Mouse (Mus musculus) MEL (cell line): ENCODE data around the gene Tspan13. TPM values are rescaled to one million over a fixed set of nuclear protein-coding genes. Genes with fewer than 3 reads are reported as not detected.
A peak's percentile ranks its signal among the peaks of the same experiment; 100 is the strongest.

ENCODE experiments used
- DNase-seq: peaks from one replicate; pipeline ENCODE4 v3.0.0; 2011; ENCODE audit warnings: low read depth, low spot score
- H3K27ac ChIP-seq: 2 replicates; pipeline ENCODE4 v1.5.1; 2012; ENCODE audit warnings: low read depth, mild to moderate bottlenecking, control low read depth, low read length, moderate library complexity; ENCODE audit not compliant: control insufficient read depth
- H3K27me3 ChIP-seq, 2 experiments: fragments of 150-350 bp in 1 of 2; sonication (generic) in 1 of 2; 2 replicates each; pipeline ENCODE4 v1.6.1; 2012; ENCODE audit warnings: low read length in 2 of 2, mild to moderate bottlenecking in 2 of 2, improper control_type of control experiment in 1 of 2, moderate library complexity in 1 of 2; ENCODE audit not compliant: insufficient read depth in 2 of 2, control insufficient read depth in 1 of 2
- H3K36me3 ChIP-seq, 2 experiments: 2 replicates each; pipeline ENCODE4 v1.6.1; 2012 to 2014; ENCODE audit warnings: low read length in 2 of 2, improper control_type of control experiment in 1 of 2, inconsistent platforms in 1 of 2, mild to moderate bottlenecking in 1 of 2; ENCODE audit not compliant: insufficient read depth in 2 of 2, control insufficient read depth in 1 of 2
- H3K4me1 ChIP-seq, 2 experiments: fragments of 150-350 bp in 1 of 2; sonication (generic) in 1 of 2; 2 replicates each; pipeline ENCODE4 v1.6.1; 2012; ENCODE audit warnings: low read length in 2 of 2, improper control_type of control experiment in 1 of 2, mild to moderate bottlenecking in 1 of 2; ENCODE audit not compliant: insufficient read depth in 2 of 2, control insufficient read depth in 1 of 2
- H3K4me3 ChIP-seq, 2 experiments: fragments of 150-350 bp in 1 of 2; sonication (generic) in 1 of 2; 2 replicates each; pipeline ENCODE4 v1.5.1; 2012; ENCODE audit warnings: low read depth in 2 of 2, low read length in 2 of 2, mild to moderate bottlenecking in 2 of 2, moderate library complexity in 2 of 2, control low read depth in 1 of 2, improper control_type of control experiment in 1 of 2; ENCODE audit not compliant: control insufficient read depth in 1 of 2, insufficient read depth in 1 of 2
- H3K79me2 ChIP-seq: 2 replicates; pipeline ENCODE4 v1.6.1; 2012; ENCODE audit warnings: mild to moderate bottlenecking, low read length, moderate library complexity; ENCODE audit not compliant: control insufficient read depth, poor library complexity, insufficient read depth
- H3K9ac ChIP-seq: 2 replicates; pipeline ENCODE4 v1.6.1; 2012; ENCODE audit warnings: low read depth, mild to moderate bottlenecking, control low read depth, low read length, moderate library complexity; ENCODE audit not compliant: control insufficient read depth, poor library complexity, severe bottlenecking
- H3K9me3 ChIP-seq: fragments of 150-350 bp; sonication (generic); replicated peaks from 2 replicates; pipeline ENCODE4 v1.6.1; 2012; ENCODE audit warnings: mild to moderate bottlenecking, low read length, improper control_type of control experiment, moderate library complexity; ENCODE audit not compliant: insufficient read depth
- CHD1 ChIP-seq: IDR thresholded peaks from 2 replicates; pipeline ENCODE4 v1.6.1; 2012; ENCODE audit warnings: low read depth, mild to moderate bottlenecking, inconsistent platforms, low read length, improper control_type of control experiment
- CHD2 ChIP-seq: IDR thresholded peaks from 2 replicates; pipeline ENCODE4 v1.6.1; 2011; ENCODE audit warnings: low read length, improper control_type of control experiment
- E2F4 ChIP-seq: IDR thresholded peaks from 2 replicates; pipeline ENCODE4 v1.6.1; 2011; ENCODE audit warnings: low read depth, low read length, improper control_type of control experiment, borderline replicate concordance
- ELF1 ChIP-seq: IDR thresholded peaks from 2 replicates; pipeline ENCODE4 v1.6.1; 2014; ENCODE audit warnings: low read depth, mild to moderate bottlenecking, inconsistent platforms, low read length, improper control_type of control experiment, moderate library complexity
- EP300 ChIP-seq, 2 experiments: IDR thresholded peaks; 2 replicates each; pipeline ENCODE4 v1.6.1; 2011; ENCODE audit warnings: improper control_type of control experiment in 2 of 2, low read length in 2 of 2, low read depth in 1 of 2, mild to moderate bottlenecking in 1 of 2
- ETS1 ChIP-seq: IDR thresholded peaks from 2 replicates; pipeline ENCODE4 v1.6.1; 2012; ENCODE audit warnings: low read depth, mild to moderate bottlenecking, inconsistent platforms, low read length, improper control_type of control experiment, moderate library complexity
- GATA1 ChIP-seq: IDR thresholded peaks from 2 replicates; pipeline ENCODE4 v1.6.1; 2011; ENCODE audit warnings: low read depth, low read length, improper control_type of control experiment
- KAT2A ChIP-seq: conservative IDR thresholded peaks from 2 replicates; pipeline ENCODE4 v1.6.1; 2012; ENCODE audit warnings: low read depth, low read length, improper control_type of control experiment, inconsistent platforms
- MAFK ChIP-seq: IDR thresholded peaks from 2 replicates; pipeline ENCODE4 v1.6.1; 2011; ENCODE audit warnings: low read depth, mild to moderate bottlenecking, low read length, improper control_type of control experiment, borderline replicate concordance
- MAX ChIP-seq: IDR thresholded peaks from 2 replicates; pipeline ENCODE4 v1.6.1; 2011; ENCODE audit warnings: low read length, improper control_type of control experiment
- MAZ ChIP-seq: IDR thresholded peaks from 2 replicates; pipeline ENCODE4 v1.6.1; 2012; ENCODE audit warnings: low read depth, mild to moderate bottlenecking, inconsistent platforms, low read length, improper control_type of control experiment
- MXI1 ChIP-seq: IDR thresholded peaks from 2 replicates; pipeline ENCODE4 v1.6.1; 2011; ENCODE audit warnings: mild to moderate bottlenecking, low read depth, low read length, improper control_type of control experiment
- MYB ChIP-seq: IDR thresholded peaks from 2 replicates; pipeline ENCODE4 v1.6.1; 2011; ENCODE audit warnings: mild to moderate bottlenecking, low read depth, low read length, improper control_type of control experiment
- MYC ChIP-seq: IDR thresholded peaks from 2 replicates; pipeline ENCODE4 v1.6.1; 2011; ENCODE audit warnings: low read depth, mild to moderate bottlenecking, low read length, improper control_type of control experiment, moderate library complexity
- NELFE ChIP-seq: IDR thresholded peaks from 2 replicates; pipeline ENCODE4 v1.6.1; 2011; ENCODE audit warnings: low read depth, low read length, improper control_type of control experiment
- POLR2A ChIP-seq, 2 experiments: IDR thresholded peaks; 2 replicates each; pipeline ENCODE4 v1.6.1; 2011 to 2012; ENCODE audit warnings: low read length in 2 of 2, mild to moderate bottlenecking in 2 of 2, control low read depth in 1 of 2, improper control_type of control experiment in 1 of 2, low read depth in 1 of 2, moderate library complexity in 1 of 2; ENCODE audit not compliant: control insufficient read depth in 1 of 2, insufficient read depth in 1 of 2, poor library complexity in 1 of 2
- POLR2AphosphoS2 ChIP-seq: IDR thresholded peaks from 2 replicates; pipeline ENCODE4 v1.6.1; 2011; ENCODE audit warnings: low read length, improper control_type of control experiment
- POLR2AphosphoS5 ChIP-seq: IDR thresholded peaks from 2 replicates; pipeline ENCODE4 v1.6.1; 2012; ENCODE audit warnings: low read depth, borderline replicate concordance, mild to moderate bottlenecking, inconsistent platforms, low read length, moderate library complexity, mixed read lengths
- RAD21 ChIP-seq: IDR thresholded peaks from 2 replicates; pipeline ENCODE4 v1.6.1; 2011; ENCODE audit warnings: mild to moderate bottlenecking, low read depth, low read length, improper control_type of control experiment
- RCOR1 ChIP-seq: IDR thresholded peaks from 2 replicates; pipeline ENCODE4 v1.6.1; 2012; ENCODE audit warnings: low read depth, mild to moderate bottlenecking, inconsistent platforms, low read length, improper control_type of control experiment
- SIN3A ChIP-seq: IDR thresholded peaks from 2 replicates; pipeline ENCODE4 v1.6.1; 2012; ENCODE audit warnings: low read length, improper control_type of control experiment, inconsistent platforms
- TAL1 ChIP-seq: IDR thresholded peaks from 2 replicates; pipeline ENCODE4 v1.6.1; 2012; ENCODE audit warnings: mild to moderate bottlenecking, inconsistent platforms, low read length, moderate library complexity, mixed read lengths
- TBP ChIP-seq: IDR thresholded peaks from 2 replicates; pipeline ENCODE4 v1.8.0; 2011; ENCODE audit warnings: low read depth, low read length, improper control_type of control experiment
- TCF12 ChIP-seq: IDR thresholded peaks from 2 replicates; pipeline ENCODE4 v1.6.1; 2014; ENCODE audit warnings: low read depth, mild to moderate bottlenecking, inconsistent platforms, low read length, improper control_type of control experiment, moderate library complexity
- UBTF ChIP-seq: IDR thresholded peaks from 2 replicates; pipeline ENCODE4 v1.6.1; 2012; ENCODE audit warnings: low read depth, mild to moderate bottlenecking, inconsistent platforms, low read length, improper control_type of control experiment, moderate library complexity, borderline replicate concordance; ENCODE audit not compliant: insufficient read depth
- USF1 ChIP-seq: IDR thresholded peaks from 2 replicates; pipeline ENCODE4 v1.6.1; 2014; ENCODE audit warnings: low read depth, mild to moderate bottlenecking, inconsistent platforms, low read length, improper control_type of control experiment, moderate library complexity
- USF2 ChIP-seq, 2 experiments: IDR thresholded peaks; 2 replicates each; pipeline ENCODE4 v1.6.1; 2011 to 2012; ENCODE audit warnings: improper control_type of control experiment in 2 of 2, low read length in 2 of 2, borderline replicate concordance in 1 of 2, inconsistent platforms in 1 of 2, low read depth in 1 of 2, mild to moderate bottlenecking in 1 of 2; ENCODE audit not compliant: insufficient read depth in 1 of 2
- ZKSCAN1 ChIP-seq: IDR thresholded peaks from 2 replicates; pipeline ENCODE4 v1.6.1; 2012; ENCODE audit warnings: low read depth, mild to moderate bottlenecking, inconsistent platforms, low read length, improper control_type of control experiment, moderate library complexity
- polyA plus RNA-seq, 2 experiments: library from polyadenylated mRNA; stranded (reverse) in 1 of 2; unstranded in 1 of 2; fragments of >175 nt in 1 of 2; fragments of >200 nt in 1 of 2; gene quantifications; 2 replicates each; pipeline versions ENCODE4 v1.2.1 to v1.2.4; 2012; ENCODE audit warnings: low replicate concordance in 2 of 2, low read depth in 1 of 2; ENCODE audit not compliant: insufficient read length in 2 of 2, insufficient read depth in 1 of 2, missing spikeins in 1 of 2
- total RNA-seq: library from RNA; depleted of rRNA; stranded (reverse); fragments of 300-350 nt; gene quantifications from 2 replicates; pipeline ENCODE4 v1.2.3, GENCODE M21; 2012

Tspan13 gene
- total and polyA plus RNA-seq, 3 experiments: 23.0 to 37.5 TPM; not detected in 1

DNA sequence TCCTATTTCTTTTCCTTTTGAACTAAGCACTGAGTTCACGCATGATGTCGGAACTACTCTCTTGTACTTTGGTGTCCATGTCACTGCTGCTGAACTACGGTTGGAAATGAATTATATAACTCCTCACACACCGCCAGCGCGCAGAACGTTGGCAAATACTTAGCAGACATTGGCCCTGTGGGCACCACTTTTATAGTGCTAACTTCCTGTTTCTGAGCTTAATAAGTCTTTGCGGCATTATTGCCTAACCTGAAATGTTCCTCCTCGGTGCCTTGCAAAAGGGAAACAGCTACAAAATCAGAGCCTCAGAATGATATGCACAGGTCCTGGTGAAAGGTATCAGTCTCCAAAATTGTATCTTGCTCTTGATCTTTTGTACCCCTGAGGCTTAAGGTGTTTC is 58.8 kb downstream of the Tspan13 start:
- Histone ChIP-seq H3K9ac (no peak overlapping the region), H3K27me3 (peaks cover 0 to 4% of the 10 kb centered on the region in 2 experiments; a peak in 2 of 4 replicates), H3K9me3 (no peaks in the 10 kb centered on the region), H3K79me2 (no peaks in the 10 kb centered on the region), H3K27ac (no peak overlapping the region), H3K4me1 (peaks cover 0 to 7% of the 10 kb centered on the region in 2 experiments; a peak in 2 of 4 replicates), H3K36me3 (peaks cover 0 to 5% of the 10 kb centered on the region in 2 experiments; a peak in 2 of 4 replicates), H3K4me3 (no peak overlapping the region)
- DNase-seq: peak; percentile 17
- TF ChIP-seq ELF1 (no peak), USF2 (IDR thresholded peaks at IDR 0.05; ENCODE audit: borderline replicate concordance in 1 of 2, insufficient read depth in 1 of 2, low read depth in 1 of 2, low read length in 2 of 2) (no peak), MYC (no peak), MAX (no peak)

DNA sequence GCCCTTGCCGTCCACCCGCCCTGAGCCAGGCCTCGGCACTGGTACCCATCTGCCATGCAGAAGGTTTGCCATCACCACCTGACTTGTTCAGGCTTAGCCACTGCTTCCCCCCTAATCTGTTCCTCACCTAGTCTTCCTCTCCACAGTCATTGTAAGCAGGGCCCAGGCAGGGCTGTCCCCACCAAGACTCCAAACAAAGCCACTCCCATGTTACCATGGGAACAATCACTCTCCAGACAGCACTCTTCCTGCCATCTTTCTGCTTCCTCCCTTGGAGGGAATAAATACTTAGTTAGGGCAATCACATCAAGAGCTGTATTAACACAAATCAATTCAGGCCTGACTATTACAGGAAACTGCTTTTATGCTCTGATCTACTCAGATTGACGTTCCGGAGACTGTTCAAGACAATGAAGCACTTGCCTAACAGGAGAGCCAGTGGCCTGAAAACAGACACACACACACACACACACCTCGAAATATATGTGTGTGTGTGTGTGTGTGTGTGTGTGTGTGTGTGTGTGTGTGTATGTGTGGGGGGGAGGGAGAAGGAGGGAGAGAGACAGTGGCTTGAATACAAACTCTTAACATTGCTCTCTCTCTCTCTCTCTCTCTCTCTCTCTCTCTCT is 60.5 kb downstream of the Tspan13 start:
- Histone ChIP-seq H3K27me3 (0 out of 4 replicates have a peak, but pooled peaks cover 0 to 2% of the 10 kb centered on the region in 2 experiments), H3K4me3 (no peak overlapping the region; a peak in 1 of 4 replicates), H3K79me2 (no peaks in the 10 kb centered on the region), H3K9me3 (no peaks in the 10 kb centered on the region), H3K9ac (no peak overlapping the region), H3K4me1 (peaks cover 0 to 14% of the 10 kb centered on the region in 2 experiments; a peak in 2 of 4 replicates), H3K36me3 (peaks cover 0 to 16% of the 10 kb centered on the region in 2 experiments; a peak in 2 of 4 replicates), H3K27ac (no peak overlapping the region)
- DNase-seq: peak; percentile 93
- TF ChIP-seq MXI1 (no peak), ZKSCAN1 (no peak), MAFK (no peak), KAT2A (no peak), POLR2AphosphoS2 (no peak), GATA1 (peak; percentile 89), CHD2 (no peak), USF2 (IDR thresholded peaks at IDR 0.05; ENCODE audit: borderline replicate concordance in 1 of 2, insufficient read depth in 1 of 2, low read depth in 1 of 2, low read length in 2 of 2) (no peak), RCOR1 (peak; percentile 77), EP300 (IDR thresholded peaks at IDR 0.05; ENCODE audit: low read depth in 1 of 2, low read length in 2 of 2) (peak in 1 of 2 experiments; percentile 46; a peak in 1 of 4 replicates), POLR2AphosphoS5 (no peak), ETS1 (no peak), UBTF (no peak), E2F4 (no peak), TAL1 (peak; percentile 64), POLR2A (IDR thresholded peaks at IDR 0.05; ENCODE audit: control insufficient read depth in 1 of 2, insufficient read depth in 1 of 2, low read depth in 1 of 2, low read length in 2 of 2, poor library complexity in 1 of 2) (no peak), MYC (no peak), SIN3A (no peak), CHD1 (no peak), USF1 (no peak), ELF1 (0 out of 2 replicates have a peak, but pooled peaks have one; percentile 40), RAD21 (no peak), MAX (no peak), MAZ (no peak), TBP (no peak), NELFE (no peak), TCF12 (no peak; the same call in 1 of the 2 replicates), MYB (no peak)
- TF ChIP-seq, all 39 proteins: peak for 5
